Mouse (Mus musculus) mouse trophoblast stem cell (cell line): ENCODE data around the gene Pprc1.

Experiments used
- in situ Hi-C, 2 experiments: fragments of 300-500 bp; cut with MseI, MboI; formaldehyde crosslinking; loops; 2 replicates in 1 of 2; 3 replicates in 1 of 2; pipeline ENCODE4 v1.15.1; 2025

Pprc1 gene

DNA sequence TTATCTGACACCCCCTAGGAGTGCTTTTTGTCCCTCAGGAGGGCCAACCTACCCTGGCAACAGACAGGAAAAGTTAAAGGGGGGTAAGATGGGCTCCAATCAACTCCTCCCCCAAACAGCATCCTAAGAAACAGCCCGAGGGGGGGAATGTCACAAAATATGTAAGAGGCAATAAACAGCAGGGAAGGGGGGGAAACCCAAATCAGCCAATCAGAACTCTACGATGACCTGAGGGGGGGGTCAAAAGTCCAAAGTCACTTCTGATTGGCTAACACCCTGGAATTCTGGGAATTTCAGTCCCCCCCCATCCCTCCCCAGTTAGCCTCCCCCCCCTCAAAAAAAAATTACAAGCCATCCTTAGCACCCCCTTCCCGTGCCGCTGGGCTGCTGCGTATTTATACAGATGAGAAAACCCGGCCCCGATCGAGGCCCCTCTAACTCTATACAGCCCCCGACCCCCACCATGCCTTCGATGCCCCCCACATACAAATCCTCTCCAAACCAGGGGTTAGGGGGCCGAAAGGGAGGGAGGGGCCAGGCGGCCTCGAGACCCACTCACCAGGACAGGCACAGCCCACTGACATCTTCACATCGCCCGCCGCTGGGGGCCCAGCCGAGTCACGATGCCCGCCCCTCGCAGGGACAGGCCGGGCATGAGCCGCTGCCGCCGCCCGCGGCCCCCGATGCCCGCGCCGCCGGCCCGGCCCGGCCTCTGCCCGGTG lies at the start of gene Pprc1:
TSS of gene Pprc1 (plus strand) at position 616 of the 722 bp plus-strand sequence.
- in situ Hi-C loops = no loop called here

DNA sequence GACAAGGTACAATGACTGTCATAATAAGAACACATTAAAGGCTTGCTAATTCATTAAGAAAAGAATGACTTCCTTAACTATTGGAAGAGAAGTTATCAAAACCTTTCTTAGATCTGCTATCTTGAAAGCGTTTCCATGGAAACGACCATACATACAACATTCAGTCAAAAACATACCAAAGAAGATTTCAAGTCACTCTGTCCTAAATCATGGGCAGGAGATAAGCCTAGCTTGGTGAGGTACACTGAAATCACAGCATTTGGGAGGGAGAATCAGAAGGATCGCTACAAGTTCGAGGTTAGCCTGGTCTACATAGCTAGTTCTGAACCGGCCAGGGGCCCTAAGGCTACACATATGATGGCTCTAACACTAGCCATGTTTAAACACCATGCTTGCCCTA lies 47.3 kb upstream of the Pprc1 start:
- in situ Hi-C loops = no loop called here

DNA sequence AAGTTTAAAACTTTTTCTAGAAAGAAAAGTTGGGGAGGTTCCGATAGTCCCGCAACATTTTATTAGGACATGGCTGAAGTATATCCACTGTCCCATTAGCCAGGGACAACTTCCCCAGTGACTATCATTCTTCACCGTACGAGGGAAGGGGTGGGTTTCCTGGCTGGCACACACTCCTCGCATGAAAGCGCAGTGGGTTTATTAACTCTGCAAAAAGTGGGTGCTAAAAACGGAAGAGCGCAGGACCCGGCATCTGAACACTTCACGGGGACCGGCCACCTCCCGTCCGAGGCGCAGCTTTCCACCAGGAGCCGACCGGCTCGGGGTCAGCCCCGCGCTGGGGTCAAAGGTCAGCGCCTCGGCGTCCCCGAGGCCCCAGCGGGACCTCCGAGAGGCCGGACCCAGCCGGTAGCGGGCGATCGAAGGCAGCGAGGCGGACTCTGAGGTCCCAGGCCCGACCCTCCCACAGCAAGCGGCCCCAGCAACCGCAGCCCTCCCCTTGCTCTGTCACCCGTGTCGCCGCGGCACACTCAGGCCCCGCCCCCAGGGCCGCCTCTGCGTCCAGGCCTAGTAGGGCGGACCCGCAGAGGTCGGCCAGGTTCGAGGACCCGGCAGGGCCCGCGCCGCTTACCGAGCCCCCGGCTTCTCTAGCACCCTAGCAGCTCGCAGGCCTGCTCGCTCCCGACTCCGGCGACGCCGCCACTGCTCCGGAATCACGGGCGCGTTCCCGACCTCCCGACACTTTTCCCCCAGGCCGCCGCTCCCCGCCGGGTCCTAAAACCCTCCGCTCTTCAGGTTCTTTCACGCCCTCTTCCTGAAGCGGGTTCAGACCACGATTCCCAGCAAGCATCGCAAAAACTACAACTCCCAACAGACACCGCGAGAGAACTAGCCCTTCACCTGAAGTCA lies 46.6 kb upstream of the Pprc1 start, which contains the start of gene Armh3:
TSS of gene Armh3 (minus strand) at position 704 of the 909 bp plus-strand sequence.
- in situ Hi-C loops = no loop called here

DNA sequence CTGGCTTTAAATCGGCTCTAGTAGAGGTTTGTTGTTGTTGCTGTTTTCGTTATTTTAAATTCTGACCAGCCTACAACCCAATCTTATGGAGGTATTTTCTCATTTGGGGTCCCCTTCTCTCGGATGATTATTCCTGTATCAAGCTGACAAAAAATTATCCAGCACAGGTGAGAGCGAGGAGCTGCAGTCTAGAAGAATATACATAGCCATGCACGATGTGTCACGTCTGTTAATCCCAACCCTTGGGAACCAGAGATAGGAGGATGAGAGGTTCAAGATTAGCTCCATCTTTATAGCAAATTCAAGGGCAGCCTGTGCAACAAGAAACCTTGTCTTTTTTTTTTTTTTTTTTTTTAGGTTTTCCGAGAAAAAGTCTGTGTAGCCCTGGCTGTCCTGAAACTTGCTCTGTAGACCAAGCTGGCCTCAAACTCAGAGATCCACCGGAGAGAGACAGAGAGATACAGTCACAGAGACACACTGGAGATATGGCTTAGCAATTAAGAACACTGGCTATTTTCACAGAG lies 45.9 kb upstream of the Pprc1 start:
- in situ Hi-C loops = no loop called here

DNA sequence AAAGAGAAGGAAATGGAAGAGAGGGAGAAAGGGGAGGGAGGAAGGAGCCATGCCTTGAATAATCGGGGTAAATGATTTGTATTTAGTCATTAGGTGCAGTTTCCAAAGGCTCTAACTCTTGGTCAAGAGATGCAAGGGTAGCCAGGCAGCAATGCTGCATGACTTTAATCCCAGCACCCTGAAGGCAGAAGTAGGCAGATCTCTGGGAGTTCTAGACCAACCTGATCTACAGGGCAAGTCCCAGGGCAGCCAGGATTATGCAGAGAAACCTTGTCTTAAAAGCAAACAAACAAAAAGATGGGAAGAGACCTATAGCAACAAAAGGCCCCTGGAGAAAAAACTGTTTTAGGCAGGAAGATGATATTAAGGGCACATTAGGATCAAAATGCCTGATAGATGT lies 45.3 kb upstream of the Pprc1 start:
- in situ Hi-C loops = no loop called here

DNA sequence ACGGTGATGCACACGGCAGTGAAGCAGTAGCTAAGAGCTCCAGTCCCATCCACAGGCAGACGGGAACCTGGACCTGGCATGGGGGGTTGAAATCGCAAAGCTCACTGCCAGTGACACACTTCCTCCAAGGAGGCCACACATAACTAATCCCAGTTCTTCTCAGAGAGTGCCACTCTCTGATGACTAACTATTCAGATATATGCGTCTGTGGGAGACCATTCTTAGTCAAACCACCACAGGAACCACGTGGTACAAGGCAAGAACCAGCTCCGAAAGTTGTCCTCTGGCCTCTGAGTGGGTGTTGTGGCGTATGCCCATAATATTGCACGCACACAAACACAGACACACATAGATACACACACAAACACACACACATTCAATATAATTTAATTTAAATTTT lies 42.4 kb upstream of the Pprc1 start:
- in situ Hi-C loops = no loop called here

DNA sequence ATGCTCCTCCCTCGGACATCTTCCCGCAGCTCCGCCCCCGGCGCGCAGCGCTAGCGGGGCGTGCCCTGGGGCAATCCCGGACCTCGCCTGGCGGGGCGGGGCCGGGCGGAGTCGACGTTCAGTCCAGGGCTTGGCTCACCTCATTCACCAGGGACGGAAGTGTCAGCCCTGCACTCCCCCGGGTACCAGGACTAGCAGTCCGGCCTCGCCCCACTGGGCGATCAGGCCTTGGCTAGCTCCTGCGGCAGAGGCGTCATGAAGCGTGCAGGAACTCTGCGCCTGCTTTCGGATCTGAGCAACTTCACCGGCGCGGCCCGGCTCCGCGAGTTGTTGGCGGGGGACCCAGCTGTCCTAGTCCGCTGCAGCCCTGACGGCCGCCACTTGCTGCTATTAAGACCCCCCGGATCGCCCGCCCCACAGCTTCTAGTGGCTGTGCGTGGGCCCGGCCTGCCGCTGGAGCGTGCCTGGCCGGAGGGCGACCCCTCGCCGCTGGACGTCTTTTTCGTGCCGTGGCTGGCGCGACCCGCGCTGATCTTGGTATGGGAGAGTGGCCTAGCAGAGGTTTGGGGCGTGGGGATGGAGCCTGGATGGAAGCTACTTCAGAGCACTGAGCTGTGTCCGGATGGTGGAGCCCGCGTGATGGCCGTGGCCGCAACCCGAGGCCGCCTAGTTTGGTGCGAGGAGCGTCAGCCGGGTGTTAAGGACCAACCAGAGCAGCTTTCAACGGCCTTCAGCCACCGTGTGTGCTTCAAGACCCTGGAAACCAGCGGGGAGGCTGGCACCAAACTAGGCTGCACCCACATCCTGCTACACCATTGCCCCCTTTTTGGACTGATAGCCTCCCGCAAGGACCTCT lies 41.1 kb upstream of the Pprc1 start, which contains the start of gene Hps6:
TSS of gene Hps6 (plus strand) at position 138 of the 856 bp plus-strand sequence.
- in situ Hi-C loops = no loop called here

DNA sequence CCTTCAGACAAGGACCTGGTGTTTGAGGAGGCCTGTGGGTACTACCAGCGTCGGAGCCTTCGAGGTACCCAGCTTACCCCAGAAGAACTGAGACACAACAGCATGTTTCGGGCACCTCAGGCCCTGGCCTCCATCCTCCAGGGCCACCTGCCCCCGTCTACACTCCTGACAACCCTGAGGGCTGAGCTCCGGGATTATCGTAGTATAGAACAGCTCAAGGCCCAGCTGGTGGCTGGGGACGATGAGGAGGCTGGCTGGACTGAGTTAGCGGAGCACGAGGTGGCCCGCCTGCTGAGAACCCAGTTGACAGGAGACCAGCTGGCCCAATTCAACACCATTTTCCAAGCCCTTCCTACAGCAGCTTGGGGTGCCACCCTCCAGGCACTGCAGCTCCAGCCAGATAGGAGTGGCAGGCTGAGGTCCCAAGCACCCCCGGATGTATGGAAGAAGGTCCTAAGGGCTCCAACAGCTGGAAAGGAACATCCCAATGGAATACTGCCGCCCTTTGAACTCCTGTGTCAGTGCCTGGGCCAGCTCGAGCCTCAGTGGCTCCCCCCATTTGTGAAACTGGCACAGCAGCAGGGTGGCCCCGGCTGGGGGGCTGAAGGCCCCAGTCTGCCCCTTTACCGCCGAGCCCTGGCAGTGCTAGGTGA lies 39.7 kb upstream of the Pprc1 start:
- in situ Hi-C loops = no loop called here

DNA sequence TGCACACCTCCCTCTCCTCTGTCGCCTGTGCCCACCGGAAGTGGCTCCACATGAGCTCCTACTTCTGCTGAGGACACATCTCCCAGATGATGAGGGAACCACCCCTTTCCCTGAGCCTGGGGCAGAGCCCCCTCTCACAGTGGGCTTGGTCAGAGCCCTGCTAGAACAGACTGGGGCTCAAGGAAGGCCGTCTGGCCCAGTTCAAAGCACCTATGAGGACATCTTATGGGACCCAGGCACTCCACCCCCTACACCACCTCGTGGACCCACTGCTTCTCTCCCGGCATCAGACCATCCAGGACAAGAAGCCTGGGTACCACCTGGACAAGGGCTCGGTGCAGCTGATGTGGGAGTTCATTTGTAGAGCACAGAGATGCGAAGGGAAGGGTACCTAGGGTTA lies 39.0 kb upstream of the Pprc1 start:
- in situ Hi-C loops = no loop called here

DNA sequence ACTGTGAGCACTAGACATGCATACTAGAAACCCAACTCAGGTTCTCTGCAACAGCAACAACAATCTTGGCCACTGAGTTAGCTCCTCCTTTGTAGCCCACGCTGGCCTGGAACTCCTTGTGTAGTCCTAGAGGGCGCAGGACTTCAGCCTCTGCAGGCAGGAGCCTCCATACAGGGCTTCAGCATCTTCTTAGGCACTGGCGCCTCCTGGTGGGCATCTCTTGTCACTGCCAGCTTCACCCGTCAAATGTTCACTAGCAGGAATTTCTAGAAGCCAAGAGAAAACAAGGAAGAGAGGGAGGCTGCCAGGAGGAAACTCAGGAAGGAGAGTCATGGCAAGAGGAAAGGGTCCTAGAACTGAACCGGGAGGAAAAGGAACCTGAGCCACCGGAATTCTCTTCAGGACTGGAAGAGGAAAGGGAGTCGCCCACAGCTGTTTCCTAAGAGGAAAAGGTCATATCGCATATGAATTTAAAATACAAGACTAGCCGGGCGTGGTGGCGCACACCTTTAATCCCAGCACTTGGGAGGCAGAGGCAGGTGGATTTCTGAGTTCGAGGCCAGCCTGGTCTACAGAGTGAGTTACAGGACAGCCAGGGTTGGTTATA lies 30.0 kb upstream of the Pprc1 start:
- in situ Hi-C loops = loop anchor here in 1 of 2 experiments (10.0 kb wide), 1 partner anchor 200 kb away; the partner anchor contains the start of gene Kcnip2

DNA sequence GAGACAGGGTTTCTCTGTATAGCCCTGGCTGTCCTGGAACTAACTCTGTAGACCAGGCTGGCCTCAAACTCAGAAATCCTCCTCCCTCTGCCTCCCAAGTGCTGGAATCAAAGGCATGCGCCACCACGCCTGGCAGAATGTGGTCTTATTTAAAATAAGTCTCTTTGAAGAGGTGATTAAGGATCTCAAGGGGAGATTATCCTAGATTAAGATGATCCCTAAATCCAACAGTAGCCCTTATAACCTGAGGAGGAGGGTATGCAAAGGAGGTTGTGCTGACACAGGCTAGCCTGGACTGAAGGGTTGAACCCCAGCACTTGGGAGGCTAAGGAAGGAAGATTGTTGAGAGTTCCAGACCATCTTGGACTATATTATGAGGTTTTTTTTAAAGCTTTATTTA lies 28.7 kb upstream of the Pprc1 start:
- in situ Hi-C loops = loop anchor here in 1 of 2 experiments (10.0 kb wide), 1 partner anchor 201 kb away; the partner anchor contains the start of gene Kcnip2

DNA sequence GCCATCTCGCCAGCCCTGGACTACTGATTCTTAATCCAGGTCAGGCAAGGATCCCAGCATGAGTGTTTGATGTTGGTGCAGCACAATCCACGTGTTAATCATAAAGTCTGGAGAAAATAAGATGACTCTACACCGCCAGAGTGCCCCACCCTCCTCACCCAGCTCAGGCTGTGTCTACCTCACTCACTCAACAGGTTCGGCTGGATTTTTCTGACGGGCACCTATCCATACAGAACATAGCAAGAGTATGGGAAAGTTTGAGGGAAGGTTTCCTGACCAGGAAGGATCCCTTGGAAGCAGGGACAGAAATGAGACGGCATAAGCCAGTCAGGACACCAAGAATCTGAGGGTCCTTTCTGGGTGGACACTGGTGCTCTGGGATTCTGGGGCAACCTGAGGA lies 19.7 kb upstream of the Pprc1 start:
- in situ Hi-C loops = no loop called here

DNA sequence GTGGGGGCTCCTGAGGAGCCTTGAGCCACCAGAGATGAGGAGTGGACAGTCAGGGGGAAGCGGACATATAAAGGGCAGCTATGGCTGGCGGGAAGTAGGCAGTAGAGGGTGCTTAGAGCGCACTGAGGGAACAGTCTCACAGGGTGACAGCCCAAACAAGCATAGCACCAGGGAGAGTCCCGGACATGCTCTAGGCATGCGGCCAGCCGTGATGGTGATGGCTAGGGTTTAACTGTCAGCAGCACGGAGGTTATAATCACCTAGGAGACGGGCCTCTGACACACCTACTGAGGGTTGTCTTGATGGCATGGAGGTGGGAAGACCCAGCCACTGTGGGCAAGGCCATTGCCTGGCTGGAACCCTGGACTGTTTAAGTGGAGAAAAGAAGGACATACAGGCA lies 18.1 kb upstream of the Pprc1 start:
- in situ Hi-C loops = no loop called here

DNA sequence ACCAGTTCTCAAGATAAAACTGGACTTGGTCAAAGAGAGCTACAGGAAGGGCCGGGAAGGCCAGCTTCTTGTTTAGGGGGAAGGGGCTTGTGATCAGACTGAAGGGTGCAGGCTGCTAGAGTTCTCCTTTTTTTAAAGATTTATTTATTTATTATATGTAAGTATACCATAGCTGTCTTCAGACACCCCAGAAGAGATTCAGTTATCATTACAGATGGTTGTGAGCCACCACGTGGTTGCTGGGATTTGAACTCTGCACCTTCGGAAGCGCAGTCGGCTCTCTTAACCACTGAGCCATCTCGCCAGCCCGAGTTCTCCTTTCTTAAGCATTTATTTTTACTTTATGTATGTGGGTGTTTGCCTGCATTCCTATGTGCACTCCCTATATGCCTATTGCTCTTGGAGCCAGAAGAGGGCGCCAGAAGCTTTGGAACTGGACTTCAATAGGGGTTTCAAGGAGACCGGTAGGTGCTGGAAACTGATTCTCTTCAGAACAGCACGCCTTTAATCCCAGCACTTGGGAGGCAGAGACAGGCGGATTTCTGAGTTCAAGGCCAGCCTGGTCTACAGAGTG lies 15.9 kb upstream of the Pprc1 start:
- in situ Hi-C loops = no loop called here

DNA sequence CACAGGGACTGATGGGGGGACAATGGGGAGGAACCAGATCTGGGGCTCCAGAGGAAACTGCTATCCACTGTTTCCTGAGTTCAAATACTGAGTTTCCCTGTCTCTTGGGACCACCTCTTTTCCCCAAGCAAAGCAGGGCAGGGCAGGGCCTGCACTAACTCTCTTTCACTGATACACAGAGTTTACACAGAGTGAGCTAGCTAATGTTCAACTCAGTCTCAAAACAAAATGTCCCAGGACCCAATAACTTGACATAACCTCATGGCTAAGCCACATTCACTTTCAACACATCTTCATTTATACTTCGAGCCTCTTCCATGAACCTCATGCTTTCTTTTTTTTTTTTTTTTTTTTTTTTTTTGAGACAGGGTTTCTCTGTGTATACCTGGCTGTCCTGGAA lies 15.0 kb upstream of the Pprc1 start:
- in situ Hi-C loops = no loop called here

DNA sequence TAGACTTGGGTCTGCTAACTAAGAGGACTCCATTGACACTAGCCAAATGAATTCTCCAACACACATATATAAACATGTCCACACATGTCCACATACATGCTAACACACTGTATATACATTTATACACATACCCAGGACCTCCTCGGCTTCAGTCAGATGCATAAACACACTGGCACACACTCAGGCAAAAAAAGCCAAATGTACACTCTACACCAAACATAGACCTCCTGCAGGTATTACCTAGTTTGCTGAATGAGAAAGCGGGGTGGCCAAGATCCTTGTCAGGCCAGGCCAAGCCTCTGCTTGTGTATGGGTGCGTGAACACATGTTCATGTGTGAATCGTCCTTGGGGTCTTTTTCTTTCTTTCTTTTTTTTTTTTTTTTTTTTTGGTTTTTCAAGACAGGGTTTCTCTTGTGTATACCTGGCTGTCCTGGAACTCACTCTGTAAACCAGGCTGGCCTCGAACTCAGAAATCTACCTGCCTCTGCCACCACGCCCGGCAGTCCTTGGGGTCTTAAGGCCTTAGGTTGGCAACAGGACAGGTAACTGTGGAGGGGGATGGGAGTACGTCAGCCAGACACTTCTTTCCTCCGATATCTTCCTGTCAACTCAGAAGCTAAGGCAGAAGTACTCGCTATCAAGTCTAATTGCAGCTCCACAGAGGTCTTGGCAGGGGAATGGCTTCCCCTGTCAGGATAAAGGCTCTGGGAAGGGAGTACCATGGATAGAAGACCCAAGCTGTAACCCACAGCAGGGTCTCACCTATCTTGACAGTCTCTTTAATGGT lies 14.3 kb upstream of the Pprc1 start:
- in situ Hi-C loops = no loop called here

DNA sequence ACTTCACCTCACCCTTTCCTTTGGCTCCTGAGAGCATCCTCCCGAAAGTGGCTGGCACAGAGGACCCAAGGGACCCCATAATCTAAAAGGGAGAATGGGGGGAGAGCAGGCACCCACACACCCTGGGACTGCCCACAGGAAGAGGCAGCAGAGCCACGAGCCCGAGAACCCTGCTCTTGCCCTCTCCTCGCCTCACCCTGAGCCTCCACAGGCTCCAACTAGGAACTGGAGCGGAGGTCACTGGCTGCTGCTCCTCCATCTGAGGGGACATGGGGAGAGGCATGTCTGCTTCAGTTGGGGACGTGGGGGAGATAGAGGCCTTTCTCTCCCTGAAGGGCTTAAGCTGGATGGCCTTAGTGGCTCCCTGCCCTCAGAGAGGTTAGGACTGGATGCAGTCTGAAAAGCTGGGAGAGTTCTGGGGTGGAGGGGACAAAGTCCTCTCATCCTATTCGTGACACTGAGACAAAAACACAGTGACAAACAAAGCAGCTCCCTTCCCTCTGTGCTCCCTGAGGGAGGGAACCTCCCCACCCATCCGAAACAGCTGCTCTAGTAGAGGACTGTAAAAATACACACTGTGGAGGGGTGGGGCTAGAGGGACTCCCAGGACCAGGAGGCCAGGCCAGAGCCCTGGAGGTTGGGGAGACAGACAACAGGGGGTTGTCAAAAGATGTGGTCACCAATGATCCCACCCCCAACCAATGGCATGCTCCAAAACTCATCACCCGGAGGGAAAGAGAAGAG lies 12.8 kb upstream of the Pprc1 start:
- in situ Hi-C loops = no loop called here

DNA sequence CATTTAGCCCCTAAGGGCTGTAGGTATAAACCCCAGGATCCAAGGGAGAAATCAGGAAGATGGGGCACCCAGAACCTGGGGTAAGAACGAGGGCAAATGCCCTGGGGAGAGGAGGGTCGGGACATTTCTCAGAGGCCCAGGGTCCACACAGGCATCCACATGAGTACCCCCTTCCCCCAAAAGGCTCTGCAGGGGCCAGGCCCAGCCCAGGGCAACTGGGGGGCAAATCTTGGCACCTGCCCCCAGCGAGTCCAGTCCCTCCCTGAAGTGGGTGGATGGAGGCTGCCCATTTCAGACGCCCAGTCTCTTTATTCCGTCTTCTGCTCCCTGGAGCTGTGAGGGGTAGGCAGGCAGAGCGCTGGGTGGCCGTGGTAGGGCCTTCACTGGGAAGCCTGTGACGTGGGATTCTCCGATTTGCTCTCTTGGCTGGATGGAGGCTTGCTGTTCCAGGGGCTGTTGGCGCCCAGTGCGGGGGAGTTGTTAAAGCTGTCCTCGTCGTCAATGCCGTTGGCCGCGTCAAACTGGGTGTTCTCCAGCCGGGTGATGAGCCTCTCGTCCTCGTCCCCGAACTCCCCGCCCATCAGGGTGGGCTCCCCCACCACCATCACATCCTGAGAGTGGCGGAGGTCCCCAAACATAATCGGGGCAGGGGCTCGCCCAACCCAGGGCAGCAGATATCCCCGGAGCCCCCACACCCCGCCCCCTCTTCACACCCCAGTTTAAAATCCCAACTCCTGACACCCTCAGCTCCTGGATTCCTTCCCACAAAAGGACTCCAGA lies 11.8 kb upstream of the Pprc1 start:
- in situ Hi-C loops = no loop called here
